Mouse (Mus musculus) frontal cortex, postnatal 14 days (tissue): Measurements from ENCODE around the gene Sh3gl3.
"Not testable (repeated sequence)": the region's sequence is repeated elsewhere in the genome, so short reads cannot be mapped to it uniquely, and the experiment has no call there.

Source experiments
- DNase-seq, 2 experiments: peaks; one replicate each; pipeline ENCODE4 v3.0.0; 2022; ENCODE audit warnings: low spot score in 2 of 2

Gene Sh3gl3

DNA sequence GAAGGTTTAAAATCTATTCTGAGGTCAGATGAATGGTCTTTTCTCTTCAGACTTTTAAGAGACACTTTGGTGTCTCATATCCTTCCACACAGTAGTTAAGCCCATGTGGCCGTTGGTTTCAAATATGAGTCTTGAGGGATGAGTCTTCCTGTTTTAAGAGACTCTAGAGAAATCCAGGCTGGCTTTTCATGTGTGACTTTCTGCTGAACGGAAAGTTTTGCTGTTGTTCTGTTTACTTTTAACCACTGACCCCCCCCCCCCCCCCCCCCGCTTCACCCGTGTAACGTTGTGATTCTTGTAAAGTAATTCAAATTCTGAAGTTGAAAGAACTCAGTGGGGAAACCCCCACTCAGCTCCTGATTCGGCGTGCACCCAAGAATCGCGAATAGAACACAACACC lies 61.8 kb downstream of the Sh3gl3 start:
- no peak for DNase-seq

- DNase-seq, result no peak
These were observed 62.7 kb downstream of the Sh3gl3 start for GRCm38 (mm10) chr7:82236152-82236898.

DNA sequence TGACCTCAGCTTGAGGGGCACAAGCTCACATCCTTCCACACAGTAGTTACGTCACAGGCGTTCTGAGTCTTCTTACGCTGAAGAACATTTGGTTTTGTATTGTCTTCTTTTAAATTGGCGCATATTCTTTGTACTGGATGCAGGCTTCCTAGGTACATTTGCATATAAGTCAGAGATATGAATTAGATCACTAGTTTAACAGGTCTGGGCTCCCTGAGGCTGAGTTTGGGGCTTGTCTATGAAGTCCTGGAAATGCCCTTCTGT lies 63.2 kb downstream of the Sh3gl3 start:
- no peak for DNase-seq

DNA sequence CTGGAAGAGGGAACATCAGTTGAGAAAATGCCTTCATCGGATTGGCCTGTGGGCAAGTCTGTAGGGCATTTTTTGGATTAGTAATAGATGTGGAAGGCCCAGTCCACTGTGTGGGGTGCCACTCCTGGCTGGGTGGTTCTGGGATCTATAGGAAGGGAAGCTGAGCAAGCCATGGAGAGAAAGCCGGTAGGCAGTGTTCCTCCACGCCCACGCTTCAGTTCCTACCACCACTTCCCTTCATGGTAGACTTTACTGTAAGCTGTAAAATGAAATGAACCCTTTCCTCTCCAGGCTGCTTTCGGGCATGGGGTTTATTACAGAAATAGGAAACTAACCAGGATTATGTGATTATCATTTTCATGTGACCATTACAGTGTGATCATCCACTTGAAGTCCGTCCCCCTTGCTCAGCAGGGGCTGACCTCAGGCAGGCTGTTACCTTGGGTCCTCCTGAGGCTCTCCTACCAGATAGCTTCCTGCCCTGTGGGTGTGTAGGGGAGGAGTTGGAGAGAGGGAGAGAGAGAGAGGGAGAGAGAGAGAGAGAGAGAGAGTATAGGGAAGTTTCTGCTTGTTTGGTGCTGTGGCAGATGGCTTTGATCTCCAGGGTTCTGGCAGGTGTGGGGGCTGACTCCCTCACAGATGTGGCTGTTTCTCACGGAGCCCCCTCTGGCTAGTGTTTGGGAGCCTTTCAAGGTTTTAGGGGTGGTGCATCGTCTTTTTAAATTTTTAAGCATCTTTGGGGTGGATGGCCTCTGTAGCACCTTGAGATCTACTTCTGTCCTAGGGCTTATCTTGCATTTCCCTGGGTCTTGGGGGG lies 67.0 kb downstream of the Sh3gl3 start:
- DNase-seq, result no peak

GRCm38 (mm10) chr7:82244701-82245100 lies 71.1 kb downstream of the Sh3gl3 start:
- no peak for DNase-seq

DNA sequence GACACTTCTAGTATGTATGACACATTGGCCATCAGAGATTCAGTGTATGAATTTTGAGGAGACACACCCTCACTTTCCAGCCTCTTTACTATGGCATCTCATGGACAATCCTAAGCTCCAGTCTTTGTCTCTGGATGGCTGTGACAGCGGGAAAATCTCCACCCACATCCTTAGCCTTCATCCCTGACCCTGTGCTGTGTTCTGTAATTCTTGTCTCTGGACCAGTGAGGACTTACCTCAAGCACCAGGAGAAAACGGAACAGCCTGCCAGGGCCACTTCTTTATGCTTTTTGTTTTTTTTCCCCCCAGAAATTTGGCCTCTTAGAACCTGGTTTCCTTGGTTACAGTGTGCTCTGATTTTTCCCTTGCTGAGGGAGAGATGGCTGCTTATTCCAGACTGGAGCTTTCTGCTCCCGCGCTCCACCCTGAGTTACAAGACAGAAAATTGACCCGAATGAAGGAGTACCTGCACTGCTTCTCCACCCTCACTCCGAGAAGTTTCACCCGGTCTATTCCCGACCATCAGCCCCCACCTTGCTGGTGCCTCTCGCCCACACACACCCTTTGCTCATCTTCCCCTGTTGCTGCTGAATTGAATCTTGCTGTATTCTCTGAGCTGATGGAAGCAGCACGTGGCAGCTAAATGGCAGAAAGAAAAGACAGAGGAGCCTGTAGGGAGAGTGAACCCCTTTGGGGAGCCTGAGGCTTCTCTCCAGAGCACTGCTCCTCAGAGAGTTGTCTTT lies 75.5 kb downstream of the Sh3gl3 start:
- peak; percentile 24 to 31 for DNase-seq

- DNase-seq, result no peak
These were observed 79.7 kb downstream of the Sh3gl3 start for GRCm38 (mm10) chr7:82253309-82253708.

DNA sequence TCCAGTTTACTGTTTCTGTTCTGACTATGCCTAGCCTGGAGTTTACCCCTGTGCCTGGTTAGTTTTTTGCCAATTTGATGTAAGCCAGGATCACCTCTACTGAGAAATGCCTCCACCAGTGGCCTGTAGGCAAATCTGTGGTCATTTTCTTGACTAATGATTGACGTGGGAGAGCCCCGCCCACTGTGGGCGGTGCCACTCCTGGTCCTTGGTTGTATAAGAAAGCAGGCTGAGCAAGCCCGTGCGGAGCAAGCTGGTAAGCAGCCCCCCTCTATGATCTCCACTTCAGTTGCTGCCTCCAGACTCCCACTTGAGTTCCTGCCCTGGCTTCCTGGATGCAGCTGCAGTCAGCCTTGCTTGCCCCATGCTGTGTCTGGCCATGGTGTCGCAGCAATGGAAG lies 83.3 kb downstream of the Sh3gl3 start:
- no peak for DNase-seq

GRCm38 (mm10) chr7:82257530-82257929 lies 83.9 kb downstream of the Sh3gl3 start:
- no peak for DNase-seq

DNA sequence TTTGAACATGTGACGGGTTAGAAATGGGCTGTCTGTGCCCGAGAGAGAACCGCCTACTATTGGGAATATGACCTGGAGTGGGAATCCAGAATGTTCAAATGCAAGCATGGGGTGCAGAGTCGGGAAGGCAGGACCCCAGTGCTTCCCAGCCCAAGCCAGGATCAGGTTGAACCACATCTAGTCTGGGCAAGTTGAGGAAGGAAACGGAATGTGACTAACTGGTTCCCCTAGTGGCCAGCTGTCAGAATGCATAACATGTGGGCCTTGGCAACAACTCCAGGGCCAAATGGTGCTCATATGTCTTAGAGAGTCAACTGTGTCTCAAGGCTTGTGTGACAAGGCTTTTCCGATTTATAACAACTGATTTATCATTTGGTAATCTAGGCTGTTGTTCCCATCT lies 86.6 kb downstream of the Sh3gl3 start:
- peak in 1 of 2 experiments; percentile 38 for DNase-seq

- peak in 1 of 2 experiments; percentile 42 for DNase-seq
These were observed 89.5 kb downstream of the Sh3gl3 start for GRCm38 (mm10) chr7:82263141-82263540.

DNA sequence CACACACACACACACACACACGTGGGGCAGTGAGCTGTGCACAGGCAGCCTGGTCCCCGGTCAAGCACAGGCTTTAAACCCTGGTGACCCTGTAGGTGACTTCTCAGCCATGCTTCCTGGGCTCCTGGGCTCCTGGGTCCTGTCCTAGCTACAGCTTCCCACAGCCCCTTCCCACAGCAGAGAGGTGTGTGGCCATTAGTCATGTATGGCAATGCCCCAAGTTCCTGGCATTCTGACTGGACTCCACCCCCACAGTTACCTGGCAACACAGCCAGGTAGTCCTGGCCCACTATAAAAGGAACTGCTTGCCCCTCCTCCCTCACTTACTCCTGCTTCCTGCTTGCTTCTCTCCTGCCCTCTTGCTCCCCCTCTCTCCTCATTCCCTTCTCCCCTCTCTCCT lies 90.5 kb downstream of the Sh3gl3 start:
- DNase-seq, result no peak

GRCm38 (mm10) chr7:82265365-82265764 lies 91.7 kb downstream of the Sh3gl3 start:
- DNase-seq, result no peak

- DNase-seq, result no peak
These were observed 96.3 kb downstream of the Sh3gl3 start for GRCm38 (mm10) chr7:82269948-82270347.

GRCm38 (mm10) chr7:82271742-82272141 lies 98.1 kb downstream of the Sh3gl3 start:
- DNase-seq, result no peak

- DNase-seq, result not testable (repeated sequence)
These were observed 99.2 kb downstream of the Sh3gl3 start for GRCm38 (mm10) chr7:82272875-82273274.

GRCm38 (mm10) chr7:82274011-82274709 lies 100.5 kb downstream of the Sh3gl3 start:
- peak in 1 of 2 experiments; percentile 58 for DNase-seq

DNA sequence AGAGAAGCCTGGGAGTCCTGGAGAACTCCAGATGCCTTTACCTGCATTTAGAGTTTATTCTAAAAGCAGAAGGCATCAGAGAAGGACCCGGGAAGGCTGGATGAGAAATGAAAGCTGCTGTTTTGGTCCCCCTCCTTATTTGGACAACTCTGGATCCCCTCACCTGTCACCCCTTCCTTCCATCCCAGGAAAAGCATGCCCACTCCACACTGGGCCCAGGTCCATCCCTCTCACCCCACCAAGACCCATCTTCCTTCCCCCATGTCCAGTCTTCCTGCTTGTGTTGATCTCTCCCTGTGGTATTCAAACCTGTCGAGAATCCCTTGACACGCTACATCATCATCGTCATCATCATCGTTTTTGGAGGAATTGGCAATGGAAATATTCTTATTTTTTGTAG lies 101.3 kb downstream of the Sh3gl3 start:
- no peak for DNase-seq

GRCm38 (mm10) chr7:82275529-82276204 lies 102.0 kb downstream of the Sh3gl3 start:
- DNase-seq, result no peak

GRCm38 (mm10) chr7:82282011-82282410 lies 108.4 kb downstream of the Sh3gl3 start:
- DNase-seq, result no peak

DNA sequence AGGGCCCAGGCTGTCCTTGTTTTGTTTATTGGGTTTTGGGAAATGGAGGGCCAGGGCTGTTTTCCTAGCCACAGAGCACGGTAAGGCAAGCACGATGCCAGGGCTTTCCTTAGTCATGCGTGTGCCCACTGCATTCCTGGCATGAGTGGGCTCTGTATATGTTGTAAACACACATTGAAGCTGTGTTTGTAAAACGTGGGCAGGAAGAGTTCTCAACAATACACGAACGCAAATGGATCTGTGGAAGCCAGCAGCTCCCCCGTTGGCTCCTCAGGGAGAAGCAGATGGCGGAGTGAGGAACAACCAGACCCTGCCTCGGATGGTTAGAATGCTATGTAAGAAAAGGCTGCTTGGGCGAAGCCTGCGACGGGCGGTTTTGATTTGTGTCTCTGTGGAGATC lies 108.8 kb downstream of the Sh3gl3 start:
- DNase-seq, result peak in 1 of 2 experiments; percentile 17
